Mouse (Mus musculus) left cerebral cortex, adult 8-10 months (tissue): ENCODE data around the gene Il18rap. TPM values are rescaled to one million over a fixed set of nuclear protein-coding genes. Genes with fewer than 3 reads are reported as not detected.

Experiments used
- DNase-seq, 2 experiments: peaks; one replicate each; pipeline ENCODE4 v3.0.0; 2022; ENCODE audit warnings: low spot score in 2 of 2
- total RNA-seq, 4 experiments: library from RNA; stranded (reverse); gene quantifications; 2 replicates each; pipeline ENCODE4 v1.2.4; 2022

The Il18rap gene
- total RNA-seq, result under 1 TPM in 2 of 4 experiments, not detected in 2; 0.09 to 0.14 TPM

- DNase-seq, result no peak
Observed at GRCm38 (mm10) chr1:40514851-40515585, at the start of gene Il18rap. Il18rap (plus strand) TSS chr1:40515362.

DNA sequence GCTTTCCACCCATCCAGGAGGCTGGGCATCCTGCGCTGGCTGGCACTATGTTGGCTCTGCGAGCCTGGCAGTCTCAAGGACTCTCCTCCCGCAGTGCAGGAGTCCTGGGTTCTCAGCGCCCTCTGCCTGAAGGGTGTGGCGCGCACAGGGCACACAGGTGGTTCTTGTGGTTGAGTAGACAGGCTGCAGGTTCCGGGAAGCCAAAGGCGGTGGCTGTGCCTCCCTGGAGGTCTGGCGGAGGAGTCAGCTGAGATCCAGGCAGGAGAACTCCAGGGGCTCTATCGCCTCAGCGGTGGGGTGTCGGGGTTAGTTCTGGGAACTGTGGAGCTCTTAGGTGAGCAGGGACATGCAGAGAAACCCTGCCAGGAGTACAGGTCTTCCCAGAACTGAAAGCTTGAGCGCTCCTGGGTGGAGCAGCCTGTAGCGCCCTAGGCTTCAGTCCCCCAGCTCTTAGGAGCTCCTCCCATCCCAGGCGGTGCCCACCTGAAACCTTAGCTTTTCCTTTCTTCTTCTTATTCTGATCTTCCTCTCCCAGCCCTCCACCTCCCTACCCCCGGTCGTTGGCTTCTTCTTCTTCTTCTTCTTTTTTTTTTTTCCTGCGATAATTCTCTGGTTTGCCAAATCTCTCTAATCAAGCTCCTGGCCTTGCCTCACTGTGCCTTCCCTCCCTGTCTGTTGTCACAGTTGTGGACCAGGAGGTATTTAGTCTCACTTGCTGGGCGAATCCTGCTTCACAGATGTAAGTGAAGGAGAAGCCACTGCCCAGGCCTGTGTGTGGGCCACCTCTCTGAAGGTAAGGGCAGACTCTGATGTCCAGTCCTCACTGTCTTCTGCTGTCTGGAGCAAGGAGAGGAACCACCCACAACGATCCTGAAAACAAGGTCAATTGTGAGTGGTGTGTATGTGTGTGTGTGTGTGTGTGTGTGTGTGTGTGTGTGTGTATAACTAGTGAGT lies 49.4 kb upstream of the Il18rap start, which contains the start of gene Il18r1:
TSS of gene Il18r1 (plus strand) at position 76 of the 954 bp plus-strand sequence.
- no peak for DNase-seq

- no peak for DNase-seq
Observed at GRCm38 (mm10) chr1:40467306-40467705, 47.9 kb upstream of the Il18rap start.

DNA sequence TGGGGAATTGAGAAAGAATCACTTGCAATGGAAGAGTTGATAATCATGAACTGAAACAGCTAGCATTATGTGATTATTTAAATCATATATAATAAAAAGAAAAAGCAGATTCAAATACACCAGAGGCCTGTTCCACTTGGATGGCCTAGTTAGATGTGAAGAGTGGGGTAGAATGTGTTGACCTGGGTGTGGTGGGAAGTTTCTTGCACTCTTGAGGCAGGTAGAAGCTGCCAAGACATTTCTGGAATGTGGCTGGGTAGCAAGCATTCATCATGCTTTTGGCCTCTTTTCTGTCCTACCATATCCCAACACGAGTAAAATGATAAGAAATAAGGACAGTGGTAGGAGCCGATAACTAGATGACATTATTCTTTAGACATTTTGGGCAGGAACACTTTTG lies 46.4 kb upstream of the Il18rap start:
- DNase-seq, result no peak

- no peak for DNase-seq
Observed at GRCm38 (mm10) chr1:40469900-40470299, 45.3 kb upstream of the Il18rap start.

DNA sequence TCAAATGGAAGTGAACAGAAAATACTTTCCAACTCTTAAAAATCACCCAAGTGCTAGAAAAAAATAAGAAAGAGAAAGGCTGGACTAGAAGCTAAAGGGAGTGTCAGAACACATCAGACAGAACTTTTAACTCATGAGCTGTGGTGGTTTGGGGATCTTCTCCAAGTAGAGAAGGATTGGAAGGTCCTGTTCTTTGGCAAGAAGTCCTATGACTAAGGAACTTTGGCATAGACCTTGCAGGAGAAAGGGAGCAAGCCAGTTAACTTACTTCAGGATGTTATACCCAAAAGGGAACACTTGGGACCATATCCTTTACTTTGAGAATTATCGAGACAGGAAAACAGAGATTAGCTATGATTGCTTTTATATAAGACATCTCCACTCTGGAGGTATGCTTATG lies 42.8 kb upstream of the Il18rap start:
- DNase-seq, result no peak

DNA sequence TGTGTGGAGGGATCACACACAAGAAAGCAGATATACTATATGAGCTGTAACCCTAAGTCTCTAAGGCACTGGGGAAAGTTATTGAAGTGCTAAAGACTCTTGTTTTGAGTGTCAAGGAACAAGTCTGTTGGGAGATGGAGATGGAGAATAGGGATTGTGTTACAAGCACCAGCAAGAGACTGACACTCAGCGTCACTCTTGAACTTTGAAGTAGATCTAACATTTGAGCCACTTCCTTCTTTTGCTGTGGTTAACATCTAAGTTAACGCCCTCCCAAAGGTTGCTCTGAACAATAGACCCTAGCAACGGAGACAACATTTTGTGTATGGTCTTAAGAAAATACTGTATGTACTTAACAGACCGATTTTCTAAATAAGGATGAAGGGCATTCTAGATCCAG lies 41.5 kb upstream of the Il18rap start:
- DNase-seq, result no peak

DNA sequence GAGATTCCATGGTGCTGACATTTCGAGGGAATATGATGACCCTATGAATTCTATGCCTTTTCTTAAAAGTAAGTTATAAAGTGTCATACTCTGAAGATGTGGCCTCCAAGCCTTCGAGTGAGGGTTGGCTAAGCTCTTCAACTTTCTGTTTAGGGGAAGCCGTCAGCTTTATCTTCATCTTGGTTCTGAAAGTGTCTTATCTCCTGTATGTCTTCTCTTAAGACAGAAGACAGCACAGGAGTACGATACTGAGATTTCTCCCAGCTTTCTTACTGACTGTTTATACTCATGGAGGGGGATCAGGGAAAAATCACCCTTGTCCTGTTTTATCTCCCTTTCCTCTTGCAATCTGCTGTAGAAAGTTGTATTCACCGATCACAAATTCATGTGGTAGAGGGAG lies 40.8 kb upstream of the Il18rap start:
- no peak for DNase-seq

GRCm38 (mm10) chr1:40475697-40476096 lies 39.5 kb upstream of the Il18rap start:
- DNase-seq, result no peak

GRCm38 (mm10) chr1:40476756-40477155 lies 38.4 kb upstream of the Il18rap start:
- DNase-seq, result no peak

DNA sequence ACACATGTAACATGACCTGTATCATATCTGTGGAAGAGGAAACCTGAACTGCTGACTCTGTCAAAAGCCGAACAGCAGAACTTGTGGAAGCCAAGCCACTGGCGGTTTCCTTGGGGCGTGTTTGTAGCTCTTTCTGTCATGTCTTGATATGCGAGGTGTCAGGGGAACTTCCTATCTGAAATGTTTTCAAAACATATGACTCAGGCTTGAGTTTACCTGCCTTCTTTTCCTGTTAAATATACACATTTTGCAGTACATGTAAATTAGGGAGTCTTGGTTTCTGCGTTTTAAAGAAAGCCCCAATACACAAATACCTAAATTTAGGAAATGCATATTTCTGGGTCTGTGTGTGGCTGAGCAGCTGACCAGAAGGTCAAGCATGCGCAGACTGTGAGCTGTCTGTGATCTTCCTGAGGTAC lies 35.6 kb upstream of the Il18rap start:
- no peak for DNase-seq

- no peak for DNase-seq
Observed at GRCm38 (mm10) chr1:40494594-40494993, 20.6 kb upstream of the Il18rap start.

DNA sequence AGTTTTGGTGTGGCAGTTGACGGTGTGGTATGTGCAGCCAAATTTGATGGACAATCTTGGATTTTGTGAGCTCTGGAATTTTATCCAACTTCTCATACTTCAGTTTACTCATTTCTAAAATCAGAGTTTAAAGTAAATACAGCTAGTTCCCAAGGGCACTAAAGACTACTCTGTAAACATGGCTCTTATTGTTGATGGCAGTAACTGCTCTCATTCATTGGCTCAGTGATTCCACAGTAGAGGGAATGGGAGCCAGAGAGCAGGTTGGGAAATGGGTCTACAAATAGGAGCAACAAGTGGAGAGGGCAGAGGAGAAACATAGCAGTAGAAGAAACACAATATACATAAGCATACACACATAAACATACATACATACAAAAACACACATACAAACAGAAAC lies 15.5 kb upstream of the Il18rap start:
- DNase-seq, result no peak

GRCm38 (mm10) chr1:40501126-40501525 lies 14.0 kb upstream of the Il18rap start:
- no peak for DNase-seq

DNA sequence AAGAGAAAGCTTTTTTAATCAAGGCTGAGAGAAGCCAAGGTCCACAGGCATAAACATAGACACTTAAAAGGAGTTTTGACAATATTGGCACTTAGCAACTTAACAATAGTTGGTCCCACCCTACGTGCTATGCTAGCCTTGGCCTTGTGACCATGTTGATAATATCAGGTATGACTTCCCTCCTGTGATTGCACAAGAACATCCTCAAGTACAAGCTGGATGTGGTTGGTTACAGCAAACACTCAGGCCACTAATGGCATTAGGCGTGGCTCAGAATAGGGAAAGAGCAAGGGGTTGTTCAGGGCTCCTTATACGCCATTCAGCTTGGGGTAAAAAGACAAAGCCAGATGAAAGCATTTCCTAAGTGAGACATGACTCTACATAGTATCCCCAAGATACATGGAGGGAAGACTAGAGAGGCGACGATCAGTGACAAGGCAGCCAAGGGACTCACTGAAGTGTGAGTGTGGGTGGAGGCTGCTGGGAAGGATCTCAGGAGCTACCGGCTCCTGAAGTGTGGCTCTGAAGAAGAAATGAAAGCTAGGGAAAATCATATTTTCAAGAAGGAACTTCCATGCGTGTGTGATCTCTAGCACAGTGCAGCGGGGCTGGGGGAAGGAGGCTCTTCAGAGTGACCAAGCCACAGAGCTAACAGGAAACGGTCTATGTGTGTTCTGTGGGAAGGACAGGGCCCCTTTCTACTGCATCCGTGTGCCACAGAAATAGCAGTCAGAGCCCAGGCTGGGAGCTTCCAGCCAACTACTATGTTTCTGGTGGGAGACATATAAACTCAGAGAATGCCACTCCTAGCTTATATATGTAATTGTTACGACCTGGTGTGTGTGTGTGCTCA lies 13.4 kb upstream of the Il18rap start:
- no peak for DNase-seq

- DNase-seq, result no peak
Observed at GRCm38 (mm10) chr1:40504548-40504947, 10.6 kb upstream of the Il18rap start.

GRCm38 (mm10) chr1:40516364-40516763 lies 1.2 kb downstream of the Il18rap start:
- no peak for DNase-seq

DNA sequence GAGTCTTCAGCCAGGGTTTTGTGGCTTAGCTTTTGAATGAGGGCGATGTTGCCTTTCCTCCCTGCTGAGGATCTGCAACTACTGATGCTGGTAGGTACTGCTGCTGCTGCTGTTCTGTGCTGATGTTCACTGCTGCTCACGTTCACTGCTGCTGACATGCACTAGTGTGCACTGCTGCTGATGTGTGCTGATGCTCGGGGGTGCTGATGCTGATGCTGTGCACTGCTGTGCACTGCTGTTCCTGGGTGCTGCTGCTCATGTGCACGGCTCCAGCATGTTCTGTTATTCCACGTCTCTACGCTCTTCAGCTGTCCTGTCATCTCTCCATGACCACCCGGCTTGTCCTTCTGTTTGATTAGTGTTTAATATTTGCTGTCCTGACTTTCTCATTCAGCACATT lies 7.8 kb downstream of the Il18rap start:
- no peak for DNase-seq

- DNase-seq, result no peak
Observed at GRCm38 (mm10) chr1:40523971-40524722, 9.0 kb downstream of the Il18rap start.

- no peak for DNase-seq
Observed at GRCm38 (mm10) chr1:40529287-40529686, 14.1 kb downstream of the Il18rap start.

DNA sequence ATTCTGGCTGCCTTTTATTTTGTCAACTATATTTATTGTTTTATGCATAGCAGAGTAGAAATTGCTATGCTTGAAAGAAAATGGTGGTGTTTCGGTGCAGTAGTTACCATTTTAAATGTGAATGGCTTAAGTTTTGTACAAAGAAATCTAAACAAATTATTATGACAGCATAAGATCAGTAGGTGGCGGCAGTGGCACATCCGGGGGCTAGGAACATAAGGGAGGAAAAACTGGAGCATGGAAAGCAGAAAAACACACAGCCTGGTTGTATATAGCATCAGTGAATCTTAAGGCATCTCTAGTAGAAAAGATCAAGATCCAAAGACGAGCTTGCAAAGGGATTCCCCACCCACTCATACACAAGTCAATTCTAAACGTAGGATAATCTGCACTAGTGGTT lies 22.4 kb downstream of the Il18rap start:
- no peak for DNase-seq
